18 mouse cellular contexts compared by ENCODE assay signal in the genomic region with DNA sequence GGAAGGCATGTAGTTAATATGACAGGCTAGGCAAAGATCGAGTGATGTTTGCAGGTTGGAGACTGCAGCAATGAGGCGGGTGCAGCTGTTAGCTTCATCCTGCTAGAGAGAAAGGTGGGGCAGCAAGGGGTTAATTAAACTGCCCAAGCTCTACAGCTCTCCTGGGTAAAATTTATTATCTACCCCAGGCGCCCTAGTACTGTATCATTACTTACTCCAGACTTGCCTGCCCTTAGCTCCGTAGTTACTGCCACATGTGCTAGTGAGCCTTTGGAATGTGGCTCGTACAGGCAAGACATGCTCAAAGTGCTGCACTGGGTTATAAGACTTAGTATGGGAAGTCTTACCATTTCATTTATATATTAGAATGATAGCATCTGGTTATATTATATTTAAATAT. TPM values are rescaled to one million over a fixed set of nuclear protein-coding genes. Genes with fewer than 3 reads are reported as not detected.
DNase-seq lines count a peak whose midpoint lies in the region; ATAC-seq and TF ChIP-seq lines count a peak whose summit lies in the region.
"Had no signal": no experiment of that assay in that cellular context is flagged by ENCODE, and none has a peak within 500 bp of the region (broad histone marks: within the 10 kb centered on the region; RNA-seq: fewer than 3 reads in every experiment).

No protein-coding gene starts in this region.

- peaks cover 12% of the 10 kb centered on the region; the same call in 1 of the 2 replicates for H3K4me1 ChIP-seq in kidney, embryonic 14.5 days (ENCODE audit: control insufficient read depth, insufficient read depth, low read length)
- H3K4me1 ChIP-seq in neural tube, embryonic 11.5 days (ENCODE audit: control insufficient read depth, insufficient read depth, low read length), result peaks cover 6% of the 10 kb centered on the region; the same call in 1 of the 2 replicates
- peaks cover 17% of the 10 kb centered on the region for H3K4me1 ChIP-seq in limb, embryonic 14.5 days (ENCODE audit: control insufficient read depth, insufficient read depth, low read length)
- no peaks in the 10 kb centered on the region; the same call in 1 of the 2 replicates for H3K4me1 ChIP-seq in stomach, postnatal 0 days (replicated peaks; ENCODE audit: control insufficient read depth, insufficient read depth)
- H3K4me1 ChIP-seq in thymus, adult 2 months (replicated peaks; ENCODE audit: control insufficient read depth, insufficient read depth, low read length), result no peaks in the 10 kb centered on the region
- H3K4me1 ChIP-seq: midbrain, embryonic 12.5 days had no signal

- no peak for TF ChIP-seq CTCF in stomach, postnatal 0 days (IDR thresholded peaks at IDR 0.05; ENCODE audit: low read depth)
- no peak for TF ChIP-seq CTCF in thymus, adult 2 months (IDR thresholded peaks at IDR 0.05; ENCODE audit: borderline replicate concordance, control insufficient read depth, extremely low read depth, insufficient read depth, low read length, poor library complexity)

- no peak for TF ChIP-seq POLR2A in limb, embryonic 14.5 days (IDR thresholded peaks at IDR 0.05; ENCODE audit: borderline replicate concordance, extremely low read depth, insufficient read depth, insufficient read length)
- TF ChIP-seq POLR2A in thymus, adult 2 months (IDR thresholded peaks at IDR 0.05; ENCODE audit: control insufficient read depth, extremely low read depth, insufficient read depth, low read length, poor library complexity), result no peak

- 7% methylated on average over 5 of the region's 5 CpGs for WGBS in kidney, embryonic 14.5 days
- 35% methylated on average over 5 of the region's 5 CpGs for WGBS in neural tube, embryonic 11.5 days
- WGBS in limb, embryonic 14.5 days, result 9% methylated on average over 5 of the region's 5 CpGs
- 36% methylated on average over 5 of the region's 5 CpGs for WGBS in stomach, postnatal 0 days
- 91% methylated on average over 5 of the region's 5 CpGs for WGBS in thymus, adult 2 months

- no peak for TF ChIP-seq EP300 in stomach, postnatal 0 days (optimal IDR thresholded peaks at IDR 0.05)

- H3K4me3 ChIP-seq in kidney, embryonic 14.5 days (ENCODE audit: low read length), result no peak overlapping the region
- H3K4me3 ChIP-seq in neural tube, embryonic 11.5 days (ENCODE audit: low read depth, low read length), result no peak overlapping the region
- H3K4me3 ChIP-seq in limb, embryonic 14.5 days (replicated peaks; ENCODE audit: low read length), result no peak overlapping the region
- no peak overlapping the region for H3K4me3 ChIP-seq in stomach, postnatal 0 days (ENCODE audit: low read depth, low read length)
- no peak overlapping the region for H3K4me3 ChIP-seq in thymus, adult 2 months (ENCODE audit: control insufficient read depth, insufficient read depth, low read length)
- H3K4me3 ChIP-seq: erythroblast, embryonic 14.5 days; gastrocnemius, adult 2 months; left cerebral cortex, adult 2 months; midbrain, embryonic 12.5 days had no signal

- no peaks in the 10 kb centered on the region for H3K36me3 ChIP-seq in kidney, embryonic 14.5 days (ENCODE audit: control insufficient read depth, insufficient read depth, low read length)
- no peaks in the 10 kb centered on the region; the same call in 1 of the 2 replicates for H3K36me3 ChIP-seq in neural tube, embryonic 11.5 days (ENCODE audit: control insufficient read depth, insufficient read depth, low read length)
- H3K36me3 ChIP-seq in limb, embryonic 14.5 days (ENCODE audit: control insufficient read depth, insufficient read depth, low read length), result peaks cover 2% of the 10 kb centered on the region; the same call in 1 of the 2 replicates
- H3K36me3 ChIP-seq in stomach, postnatal 0 days (ENCODE audit: control insufficient read depth, insufficient read depth, low read length), result no peaks in the 10 kb centered on the region; the same call in 1 of the 2 replicates
- 0 out of 2 replicates have a peak, but pooled peaks cover 5% of the 10 kb centered on the region for H3K36me3 ChIP-seq in thymus, adult 2 months (ENCODE audit: control insufficient read depth, insufficient read depth, low read length)

- H3K27me3 ChIP-seq in kidney, embryonic 14.5 days (ENCODE audit: control insufficient read depth, insufficient read depth, low read length), result no peaks in the 10 kb centered on the region
- no peaks in the 10 kb centered on the region for H3K27me3 ChIP-seq in neural tube, embryonic 11.5 days (ENCODE audit: control insufficient read depth, insufficient read depth, low read length)
- H3K27me3 ChIP-seq in limb, embryonic 14.5 days (ENCODE audit: control insufficient read depth, insufficient read depth, low read length), result no peaks in the 10 kb centered on the region
- no peaks in the 10 kb centered on the region for H3K27me3 ChIP-seq in stomach, postnatal 0 days (ENCODE audit: control insufficient read depth, insufficient read depth, low read length)
- no peaks in the 10 kb centered on the region for H3K27me3 ChIP-seq in thymus, adult 2 months (ENCODE audit: control insufficient read depth, insufficient read depth, low read length)
- H3K27me3 ChIP-seq: midbrain, embryonic 12.5 days had no signal

- no peak overlapping the region for H3K4me2 ChIP-seq in kidney, embryonic 14.5 days (replicated peaks; ENCODE audit: low read depth, low read length)
- no peak overlapping the region for H3K4me2 ChIP-seq in neural tube, embryonic 11.5 days (ENCODE audit: low read depth)
- H3K4me2 ChIP-seq in limb, embryonic 14.5 days (replicated peaks; ENCODE audit: low read depth, low read length, severe bottlenecking), result no peak overlapping the region
- no peak overlapping the region for H3K4me2 ChIP-seq in stomach, postnatal 0 days (replicated peaks; ENCODE audit: low read depth)
- H3K4me2 ChIP-seq: hindbrain, embryonic 14.5 days; midbrain, embryonic 12.5 days had no signal

- peak; percentile 96 for ATAC-seq in kidney, embryonic 14.5 days (ENCODE audit: low FRiP score, low TSS enrichment)
- ATAC-seq in neural tube, embryonic 11.5 days (ENCODE audit: insufficient read depth, low FRiP score, low TSS enrichment), result peak; percentile 31; the same call in 1 of the 2 replicates
- peak; percentile 62 for ATAC-seq in limb, embryonic 14.5 days (ENCODE audit: low FRiP score, low read depth)
- ATAC-seq in stomach, postnatal 0 days (ENCODE audit: low FRiP score, low TSS enrichment), result 0 out of 2 replicates have a peak, but pooled peaks have one; percentile 45
- ATAC-seq: forebrain, embryonic 16.5 days had no signal

- H3K27ac ChIP-seq in kidney, embryonic 14.5 days (ENCODE audit: low read depth, low read length), result no peak overlapping the region
- H3K27ac ChIP-seq in neural tube, embryonic 11.5 days (ENCODE audit: low read depth, low read length), result no peak overlapping the region
- H3K27ac ChIP-seq in limb, embryonic 14.5 days (replicated peaks; ENCODE audit: low read depth, low read length), result no peak overlapping the region
- no peak overlapping the region for H3K27ac ChIP-seq in stomach, postnatal 0 days (replicated peaks)
- H3K27ac ChIP-seq in thymus, adult 2 months (ENCODE audit: control insufficient read depth, insufficient read depth, low read length), result no peak overlapping the region
- H3K27ac ChIP-seq: gastrocnemius, adult 2 months; hindbrain, embryonic 14.5 days; left cerebral cortex, adult 2 months; midbrain, embryonic 12.5 days had no signal

- H3K9me3 ChIP-seq in kidney, embryonic 14.5 days (ENCODE audit: control insufficient read depth, low read length), result no peaks in the 10 kb centered on the region
- no peaks in the 10 kb centered on the region for H3K9me3 ChIP-seq in neural tube, embryonic 11.5 days (ENCODE audit: control insufficient read depth, low read length)
- no peaks in the 10 kb centered on the region for H3K9me3 ChIP-seq in limb, embryonic 14.5 days (ENCODE audit: control insufficient read depth, low read length)
- no peaks in the 10 kb centered on the region for H3K9me3 ChIP-seq in stomach, postnatal 0 days (ENCODE audit: control insufficient read depth, low read length)
- H3K9me3 ChIP-seq: midbrain, embryonic 12.5 days had no signal

- no peak overlapping the region for H3K9ac ChIP-seq in kidney, embryonic 14.5 days (ENCODE audit: low read depth, low read length)
- H3K9ac ChIP-seq in neural tube, embryonic 11.5 days (ENCODE audit: low read length), result no peak overlapping the region
- H3K9ac ChIP-seq in limb, embryonic 14.5 days (ENCODE audit: low read depth, low read length, severe bottlenecking), result no peak overlapping the region
- H3K9ac ChIP-seq in stomach, postnatal 0 days (ENCODE audit: low read length), result no peak overlapping the region
- H3K9ac ChIP-seq: hindbrain, embryonic 14.5 days; midbrain, embryonic 12.5 days had no signal

- DNase-seq in kidney, postnatal 25 days, result no peak
- peak; percentile 31 for DNase-seq in neural tube, embryonic 11.5 days (ENCODE audit: low spot score)
- no peak for DNase-seq in neural tube, embryonic 10.5 days (ENCODE audit: extremely low spot score, low spot score)
- peak; percentile 44 for DNase-seq in limb, embryonic 14.5 days (ENCODE audit: low spot score)
- DNase-seq in stomach, postnatal 0 days (ENCODE audit: low spot score), result no peak
- DNase-seq in thymus, adult 2 months, result no peak
- no peak for DNase-seq in gastrocnemius, adult 8-10 months (ENCODE audit: low spot score in 2 of 2)
- DNase-seq: adrenal gland, adult 2 months; cerebellum, adult 11 months; cerebellum, postnatal 36 days; gastrocnemius, adult 2 months; heart, adult 18-20 months had no signal

RNA-seq across cellular contexts. Expression of gene Rab3gap2, which starts 12.4 kb away (rescaled TPM):
- polyA plus RNA-seq in kidney, embryonic 14.5 days (2014; fragmentation: Nextera tagmentation; extraction: Ambion mirVana), result 13.0 and 21.9 TPM in 2 replicates
- 24.9 and 26.4 TPM in 2 replicates for polyA plus RNA-seq in neural tube, embryonic 11.5 days (2014; fragmentation: Nextera tagmentation; extraction: Ambion mirVana)
- polyA plus RNA-seq in limb, embryonic 14.5 days (2012; rRNA removed), result 36.9 and 38.0 TPM in 2 replicates
- polyA plus RNA-seq in limb, embryonic 14.5 days (2014; fragmentation: Nextera tagmentation; extraction: Ambion mirVana), result 24.9 and 26.3 TPM in 2 replicates
- polyA plus RNA-seq in stomach, postnatal 0 days (2015; fragmentation: Nextera tagmentation; extraction: Ambion mirVana), result 12.0 and 13.1 TPM in 2 replicates
- 26.2 and 27.5 TPM in 2 replicates for polyA plus RNA-seq in thymus, adult 2 months (2012; rRNA removed)
- total RNA-seq in gastrocnemius, adult 8-10 months (2022), result 10 to 100 TPM; 17.5 to 20.7 (median 17.7) TPM

Comparison
In these comparisons a context has a peak if more than half of its experiments do, and no peak if none do; other contexts are left out.
1. DNase-seq: peak in neural tube, embryonic 11.5 days (single experiment) and limb, embryonic 14.5 days (single experiment); none in kidney, postnatal 25 days (0 of 2), neural tube, embryonic 10.5 days (single experiment), stomach, postnatal 0 days (single experiment), thymus, adult 2 months (single experiment) and gastrocnemius, adult 8-10 months (0 of 2).
2. ATAC-seq: peak in every context shown above with its lines; median percentile 96 in kidney, embryonic 14.5 days; 62 in limb, embryonic 14.5 days; 45 in stomach, postnatal 0 days; 31 in neural tube, embryonic 11.5 days.